Mouse (Mus musculus): ENCODE data around the gene Abhd11.

DNA sequence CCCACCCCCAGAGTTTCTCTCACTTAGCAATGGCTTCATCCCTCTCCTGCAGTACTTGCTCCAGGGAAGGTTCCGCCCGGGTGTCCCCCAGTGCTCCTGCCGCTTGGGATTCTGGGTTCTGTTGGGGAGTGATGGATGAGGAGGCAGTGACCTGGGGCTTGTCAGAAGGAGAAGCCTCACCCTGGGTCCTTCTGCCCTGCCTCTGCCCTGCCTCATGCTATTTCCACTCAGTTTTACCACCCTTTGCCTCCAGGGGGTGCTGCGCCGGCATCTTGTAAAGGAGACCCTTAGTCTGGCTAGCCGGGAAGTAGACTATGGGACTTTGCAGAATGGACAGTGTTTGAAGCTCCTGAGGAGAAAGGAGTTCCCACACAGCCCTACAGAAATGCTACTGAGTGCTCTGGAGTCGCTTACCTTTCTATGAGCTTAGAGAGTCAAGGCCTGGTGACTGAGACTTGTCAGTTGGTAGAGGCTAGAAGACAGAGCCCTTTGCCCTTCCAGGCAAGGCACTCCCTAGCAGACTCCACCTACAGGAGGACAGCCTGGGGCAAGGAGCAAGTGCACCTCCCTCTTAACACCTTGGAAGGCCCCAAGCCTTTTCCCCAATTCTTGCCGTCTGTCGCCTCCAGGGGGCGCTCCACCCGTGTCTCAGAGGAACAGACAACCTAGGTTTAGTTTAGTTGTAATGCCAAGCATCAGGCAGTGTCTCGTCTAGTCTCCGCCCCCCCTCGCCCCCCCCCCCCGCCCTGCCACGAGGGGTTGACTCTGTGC is 3.9 kb downstream of the Abhd11 start:
- TF ChIP-seq CTCF (conservative IDR thresholded peaks at IDR 0.05; ENCODE audit: low read length) (peak; percentile 56), POU5F1 (IDR thresholded peaks at IDR 0.05; ENCODE audit: borderline replicate concordance, low read length) (no peak), NANOG (IDR thresholded peaks at IDR 0.05; ENCODE audit: borderline replicate concordance, low read length) (no peak)
